Mouse (Mus musculus): ENCODE measurements at regions not wholly inside any gene's neighbourhood (a gene's known extent, or its start where the extent isn't known, plus 50 kb on each side); places are given as distances from the start of the nearest gene placed in this dataset.

GRCm38 (mm10) chr9:32989006-32989405 lies 353.0 kb downstream of the Ets1 start:
- no peak for TF ChIP-seq CTCF (IDR thresholded peaks at IDR 0.05; ENCODE audit: low read depth)
- TF ChIP-seq EP300 (IDR thresholded peaks at IDR 0.05; ENCODE audit: low read depth) = no peak
